Mouse (Mus musculus) adrenal gland, adult 8-10 months (tissue): ENCODE results near the gene Nsd2. TPM values are rescaled to one million over a fixed set of nuclear protein-coding genes. Genes with fewer than 3 reads are reported as not detected.
A peak's percentile ranks its signal among the peaks of the same experiment; 100 is the strongest.
"Not testable (repeated sequence)": the region's sequence is repeated elsewhere in the genome, so short reads cannot be mapped to it uniquely, and the experiment has no call there.

ENCODE experiments used
- DNase-seq: peaks from one replicate; pipeline ENCODE4 v3.0.0; 2022
- microRNA-seq, 2 experiments: library from miRNA; unstranded; fragments of <30 nt; microRNA quantifications; one replicate each; pipeline ENCODE4 v1.2.0; 2022
- total RNA-seq, 4 experiments: library from RNA; stranded (reverse); gene quantifications; 2 replicates each; pipeline ENCODE4 v1.2.4; 2022

Gene Nsd2
- total RNA-seq, 4 experiments from 2014 or later = 40.6 to 60.1 (median 54.9) TPM

DNA sequence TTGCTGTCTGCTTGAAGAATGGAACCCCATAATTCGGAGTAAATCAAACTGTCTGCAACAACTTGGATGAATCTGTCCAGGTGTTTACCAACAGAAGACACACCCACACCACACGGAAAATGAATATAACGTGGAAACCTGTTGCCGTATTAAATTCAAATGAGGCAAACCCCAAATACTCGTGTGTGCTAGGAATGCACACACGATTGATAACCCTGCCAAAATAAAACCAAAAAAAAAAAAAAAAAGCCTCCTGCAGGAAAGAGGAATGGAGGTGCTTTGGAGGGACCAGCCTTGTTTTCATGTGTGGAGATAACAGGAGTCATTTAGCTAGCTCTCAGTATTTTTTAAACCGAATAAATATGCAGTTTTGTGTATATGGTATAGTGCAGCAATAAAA lies 114.4 kb downstream of the Nsd2 start:
- no peak for DNase-seq

DNA sequence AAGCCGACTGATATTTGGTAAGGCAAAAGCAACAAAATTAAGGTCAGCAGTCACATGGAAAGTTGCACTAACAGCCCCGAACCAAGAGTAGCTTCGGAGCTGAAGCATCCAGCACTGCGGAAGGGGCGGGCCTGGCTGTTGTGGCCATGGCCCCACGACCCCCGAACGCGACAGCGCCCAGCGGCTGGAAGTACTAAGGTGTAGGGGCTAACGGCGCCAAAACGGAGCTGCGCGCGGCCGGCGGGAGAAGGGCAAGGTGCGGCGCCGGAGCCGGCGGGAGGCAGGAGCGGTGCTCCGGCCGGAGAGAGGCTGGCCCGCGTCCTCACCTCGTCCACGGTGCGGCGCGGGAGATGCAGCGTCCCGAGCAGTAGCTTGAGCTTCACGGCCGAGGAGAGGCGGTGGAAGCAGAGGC lies 115.2 kb downstream of the Nsd2 start:
- no peak for DNase-seq

GRCm38 (mm10) chr5:33936120-33936707 lies 115.7 kb downstream of the Nsd2 start, which contains the start of gene Nelfa:
Gene Nelfa, minus strand, starts transcription at chr5:33936413.
- DNase-seq = peak; percentile 98

- no peak for DNase-seq
Observed at GRCm38 (mm10) chr5:33937230-33937629, 116.7 kb downstream of the Nsd2 start.

DNA sequence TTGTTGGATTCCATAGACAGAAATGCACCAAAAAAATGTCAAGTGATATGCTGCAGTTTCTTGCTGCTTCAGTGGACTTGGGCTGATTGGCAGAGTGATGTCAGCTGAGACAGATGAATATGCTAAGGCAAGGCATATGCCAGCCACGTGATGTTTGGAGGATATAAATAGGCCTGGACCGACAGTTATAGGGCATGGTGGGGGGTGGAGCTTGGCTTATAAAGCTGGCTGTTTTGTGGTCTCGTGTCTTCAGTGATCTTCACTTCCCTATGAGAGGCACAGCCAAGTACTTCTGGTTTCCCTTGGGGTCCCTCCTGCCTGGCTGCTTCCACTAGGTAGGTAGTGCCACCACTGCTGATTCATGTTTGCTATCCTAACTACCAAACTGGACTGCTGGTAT lies 117.9 kb downstream of the Nsd2 start:
- no peak for DNase-seq

- DNase-seq = not testable (repeated sequence)
Observed at GRCm38 (mm10) chr5:33947035-33947434, 126.5 kb downstream of the Nsd2 start.

Small RNAs within 50 kb of the gene (microRNA-seq; reads per million reads assigned to microRNA genes)
- 0.67 to 0.88 reads per million in 2 experiments for gene Mir7024

Other genes starting within 250 kb of the Nsd2 start
- 10 to 100 TPM; 28.1 to 40.8 (median 34.8) TPM for gene Fam53a, start 191.1 kb upstream of the Nsd2 start, total RNA-seq
- 1 to 10 TPM in 1 of 4 experiments, under 1 TPM in 3; 0.14 to 1.0 (median 0.62) TPM for gene Gm9903, start 190.8 kb upstream of the Nsd2 start, total RNA-seq
- gene Slbp, start 168.2 kb upstream of the Nsd2 start, total RNA-seq = 10 to 100 TPM; 34.0 to 42.1 (median 38.5) TPM
- gene Tacc3, start 162.6 kb upstream of the Nsd2 start, total RNA-seq = 1 to 10 TPM; 3.5 to 9.6 (median 6.7) TPM
- 10 to 100 TPM; 28.6 to 37.7 (median 33.2) TPM for gene Tmem129, start 162.3 kb upstream of the Nsd2 start, total RNA-seq
- gene Fgfr3, start 99.1 kb upstream of the Nsd2 start, total RNA-seq = 1 to 10 TPM; 2.4 to 4.1 (median 3.1) TPM
- 100 to 1,000 TPM in 2 of 4 experiments, 10 to 100 TPM in 2; 96.8 to 124 (median 103) TPM for gene Letm1, start 37.9 kb upstream of the Nsd2 start, total RNA-seq
- 10 to 100 TPM; 19.5 to 29.0 (median 23.2) TPM for gene Nelfa, start 115.7 kb downstream of the Nsd2 start, total RNA-seq
- gene Gm1673, start 162.7 kb downstream of the Nsd2 start, total RNA-seq = 10 to 100 TPM; 20.2 to 71.9 (median 43.4) TPM
- 10 to 100 TPM in 3 of 4 experiments, 1 to 10 TPM in 1; 3.0 to 14.4 (median 11.8) TPM for gene Nat8l, start 175.3 kb downstream of the Nsd2 start, total RNA-seq